Mouse (Mus musculus): ENCODE data around the gene Safb2. TPM values are rescaled to one million over a fixed set of nuclear protein-coding genes. Genes with fewer than 3 reads are reported as not detected.
"Not testable (repeated sequence)": the region's sequence is repeated elsewhere in the genome, so short reads cannot be mapped to it uniquely, and the experiment has no call there.

The Safb2 gene
- polyA plus RNA-seq, 1 experiment, result 339 TPM

- WGBS, result 84% methylated on average over 3 of the region's 3 CpGs
- H3K4me3 ChIP-seq (ENCODE audit: insufficient read depth, low read depth, low read length), result no peak overlapping the region
Measured at GRCm38 (mm10) chr17:56625495-56625894, 41.1 kb upstream of the Safb2 start.

GRCm38 (mm10) chr17:56617628-56618027 is 33.2 kb upstream of the Safb2 start:
- 86% methylated on average over 8 of the region's 8 CpGs for WGBS
- TF ChIP-seq POLR2A (IDR thresholded peaks at IDR 0.05; ENCODE audit: insufficient read depth, low read depth, low read length) (no peak), CTCF (IDR thresholded peaks at IDR 0.05; ENCODE audit: insufficient read depth, low read depth, low read length) (no peak)
- H3K27ac ChIP-seq (ENCODE audit: insufficient read depth, low read depth, low read length), result no peak overlapping the region
- H3K4me3 ChIP-seq (ENCODE audit: insufficient read depth, low read depth, low read length), result no peak overlapping the region
- H3K4me1 ChIP-seq (ENCODE audit: control insufficient read depth, insufficient read depth, low read length), result peaks cover 10% of the 10 kb centered on the region

More at GRCm38 (mm10) chr17:56625495-56625894, 41.1 kb upstream of the Safb2 start:
- H3K4me1 ChIP-seq (ENCODE audit: control insufficient read depth, insufficient read depth, low read length), result peaks cover 12% of the 10 kb centered on the region
- TF ChIP-seq POLR2A (IDR thresholded peaks at IDR 0.05; ENCODE audit: insufficient read depth, low read depth, low read length) (no peak), CTCF (IDR thresholded peaks at IDR 0.05; ENCODE audit: insufficient read depth, low read depth, low read length) (no peak)
- H3K27ac ChIP-seq (ENCODE audit: insufficient read depth, low read depth, low read length), result no peak overlapping the region

DNA sequence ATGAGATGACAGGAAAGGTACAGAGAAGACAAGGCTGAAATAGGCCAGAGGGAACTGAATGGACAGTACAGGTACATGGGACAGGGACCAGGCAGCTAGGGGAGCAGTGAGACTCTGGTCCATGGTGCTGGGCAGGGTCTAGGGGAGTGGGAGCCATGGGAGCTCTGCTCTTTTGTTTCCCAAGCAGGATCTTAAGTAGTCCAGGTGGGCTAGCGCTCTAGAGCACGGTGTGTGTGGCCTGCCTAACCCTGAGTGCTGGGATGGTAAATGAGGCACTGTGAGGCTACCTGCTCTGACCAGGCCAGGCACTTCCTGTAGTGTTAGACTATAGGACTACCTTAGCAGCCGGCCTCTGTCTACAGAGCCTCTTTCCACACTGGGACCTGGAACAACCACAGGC is 32.3 kb upstream of the Safb2 start:
- no peak overlapping the region for H3K4me3 ChIP-seq (ENCODE audit: insufficient read depth, low read depth, low read length)
- 81% methylated on average over 3 of the region's 3 CpGs for WGBS

DNA sequence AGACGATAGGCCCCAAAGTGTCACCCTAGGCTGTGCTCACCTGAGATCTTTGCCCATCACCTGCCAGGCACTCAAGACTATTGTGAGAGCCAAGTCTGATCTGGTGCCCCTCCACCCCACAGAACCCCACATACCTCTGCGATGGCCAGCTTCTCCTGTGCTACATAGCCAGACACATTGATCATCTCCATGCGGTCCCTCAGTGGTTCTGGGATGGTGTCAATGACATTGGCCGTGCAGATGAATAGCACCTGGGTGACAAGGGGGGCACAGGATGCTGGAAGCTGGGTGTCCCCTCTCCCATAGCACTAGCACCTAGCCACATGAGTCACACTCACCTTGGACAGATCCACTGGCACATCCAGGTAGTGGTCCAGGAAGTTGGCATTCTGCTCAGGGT is 31.4 kb upstream of the Safb2 start:
- WGBS, result 84% methylated on average over 4 of the region's 4 CpGs
- no peak for TF ChIP-seq CTCF (IDR thresholded peaks at IDR 0.05; ENCODE audit: insufficient read depth, low read depth, low read length)
- peaks cover 17% of the 10 kb centered on the region for H3K4me1 ChIP-seq (ENCODE audit: control insufficient read depth, insufficient read depth, low read length)
- no peak overlapping the region for H3K27ac ChIP-seq (ENCODE audit: insufficient read depth, low read depth, low read length)
- H3K4me3 ChIP-seq (ENCODE audit: insufficient read depth, low read depth, low read length), result no peak overlapping the region

More for the DNA sequence above, 32.3 kb upstream of the Safb2 start:
- TF ChIP-seq CTCF (IDR thresholded peaks at IDR 0.05; ENCODE audit: insufficient read depth, low read depth, low read length) (no peak), POLR2A (IDR thresholded peaks at IDR 0.05; ENCODE audit: insufficient read depth, low read depth, low read length) (no peak)
- no peak overlapping the region for H3K27ac ChIP-seq (ENCODE audit: insufficient read depth, low read depth, low read length)
- peaks cover 17% of the 10 kb centered on the region for H3K4me1 ChIP-seq (ENCODE audit: control insufficient read depth, insufficient read depth, low read length)

DNA sequence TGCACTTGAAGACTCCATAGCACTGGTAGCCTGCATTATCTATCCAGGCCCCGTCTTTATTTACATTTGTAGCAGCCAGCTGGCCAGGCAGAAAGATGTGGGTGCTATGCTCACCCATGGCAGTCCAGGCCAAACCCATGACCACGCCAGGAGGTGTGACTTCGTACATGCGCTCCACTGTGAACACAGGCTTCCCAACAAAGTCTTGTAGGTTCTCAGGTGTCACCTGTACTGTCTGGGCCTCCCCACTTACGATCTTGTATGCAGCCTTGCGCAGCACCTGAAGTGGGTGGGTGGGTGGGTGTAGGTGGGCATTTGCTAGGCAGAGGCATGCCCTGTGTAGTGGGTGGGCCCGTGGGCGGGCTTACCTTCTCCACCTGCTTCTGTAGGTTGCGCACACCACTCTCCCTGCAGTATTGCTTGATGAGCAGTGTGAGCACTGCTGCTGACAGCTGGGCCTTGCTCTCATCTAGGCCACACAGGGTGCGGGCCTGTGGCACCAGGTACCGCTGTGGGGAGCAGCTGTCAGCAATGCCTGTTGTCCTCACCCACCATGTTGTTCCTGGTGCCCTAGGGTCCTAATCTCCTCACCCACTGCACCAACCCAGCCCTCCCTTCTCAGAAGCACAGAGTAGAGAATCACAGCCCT is 30.9 kb upstream of the Safb2 start:
- Histone ChIP-seq H3K4me3 (ENCODE audit: insufficient read depth, low read depth, low read length) (no peak overlapping the region), H3K4me1 (ENCODE audit: control insufficient read depth, insufficient read depth, low read length) (peaks cover 19% of the 10 kb centered on the region), H3K27ac (ENCODE audit: insufficient read depth, low read depth, low read length) (no peak overlapping the region)
- 77% methylated on average over 11 of the region's 11 CpGs for WGBS
- TF ChIP-seq CTCF (IDR thresholded peaks at IDR 0.05; ENCODE audit: insufficient read depth, low read depth, low read length), result no peak
- TF ChIP-seq POLR2A (IDR thresholded peaks at IDR 0.05; ENCODE audit: insufficient read depth, low read depth, low read length), result no peak

DNA sequence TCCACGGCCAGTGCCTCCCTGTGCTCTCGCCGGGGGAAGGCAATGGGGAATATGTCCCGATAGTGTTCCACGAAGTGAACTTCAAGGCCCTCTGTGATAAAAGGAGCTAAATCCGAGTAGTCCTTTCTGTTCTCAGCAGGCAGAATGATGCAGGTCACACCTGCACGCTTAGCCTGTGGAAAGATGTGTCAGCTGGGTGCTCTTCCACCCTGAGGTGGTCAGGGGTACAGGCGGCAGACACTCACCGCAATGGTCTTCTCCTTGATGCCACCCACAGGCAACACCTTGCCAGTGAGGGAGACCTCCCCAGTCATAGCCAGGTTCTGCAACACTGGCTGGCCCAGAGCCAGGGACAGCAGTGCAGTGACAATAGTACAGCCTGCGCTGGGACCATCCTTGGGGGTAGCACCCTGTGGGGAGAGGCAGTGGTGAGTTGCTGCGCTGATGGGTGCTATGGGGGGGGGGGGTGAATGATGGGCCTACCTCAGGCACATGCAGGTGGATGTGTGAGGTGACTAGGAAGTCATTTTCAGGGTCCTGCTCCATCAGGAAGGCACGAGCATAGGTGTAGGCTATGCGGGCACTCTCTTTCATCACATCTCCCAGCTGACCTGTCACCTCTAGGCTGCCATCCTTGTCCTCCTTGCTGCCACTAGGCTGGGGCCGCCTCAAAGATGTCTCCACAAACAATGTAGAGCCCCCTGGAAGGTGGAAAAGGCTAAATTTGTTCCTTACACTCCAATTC is 30.2 kb upstream of the Safb2 start:
- H3K4me1 ChIP-seq (ENCODE audit: control insufficient read depth, insufficient read depth, low read length), result peaks cover 19% of the 10 kb centered on the region
- 23% methylated on average over 14 of the region's 14 CpGs for whole genome bisulfite sequencing
- H3K4me3 ChIP-seq (ENCODE audit: insufficient read depth, low read depth, low read length), result peak overlapping the region; percentile 55
- no peak overlapping the region for H3K27ac ChIP-seq (ENCODE audit: insufficient read depth, low read depth, low read length)
- TF ChIP-seq CTCF (IDR thresholded peaks at IDR 0.05; ENCODE audit: insufficient read depth, low read depth, low read length) (no peak), POLR2A (IDR thresholded peaks at IDR 0.05; ENCODE audit: insufficient read depth, low read depth, low read length) (no peak)

- peak overlapping the region; percentile 55 for H3K4me3 ChIP-seq (ENCODE audit: insufficient read depth, low read depth, low read length)
- under 1% methylated on average over 26 of the region's 26 CpGs for WGBS
- peaks cover 19% of the 10 kb centered on the region for H3K4me1 ChIP-seq (ENCODE audit: control insufficient read depth, insufficient read depth, low read length)
- not testable (repeated sequence) for H3K27ac ChIP-seq (ENCODE audit: insufficient read depth, low read depth, low read length)
Measured at GRCm38 (mm10) chr17:56613893-56614292, 29.5 kb upstream of the Safb2 start.

GRCm38 (mm10) chr17:56613236-56613844 is 29.0 kb upstream of the Safb2 start, which contains the start of gene Rpl36:
Gene Rpl36 (plus strand): TSS chr17:56613416.
- under 1% methylated on average over 52 of the region's 52 CpGs for WGBS
- Histone ChIP-seq H3K4me1 (ENCODE audit: control insufficient read depth, insufficient read depth, low read length) (peaks cover 25% of the 10 kb centered on the region), H3K27ac (ENCODE audit: insufficient read depth, low read depth, low read length) (peak within 1 kb of the TSS; percentile 54), H3K4me3 (ENCODE audit: insufficient read depth, low read depth, low read length) (peak within 1 kb of the TSS; percentile 55)
- TF ChIP-seq CTCF (IDR thresholded peaks at IDR 0.05; ENCODE audit: insufficient read depth, low read depth, low read length), result peak; percentile 91
- peak; percentile 74 for TF ChIP-seq POLR2A (IDR thresholded peaks at IDR 0.05; ENCODE audit: insufficient read depth, low read depth, low read length)

- H3K27ac ChIP-seq (ENCODE audit: insufficient read depth, low read depth, low read length); H3K4me3 ChIP-seq (ENCODE audit: insufficient read depth, low read depth, low read length): not testable (repeated sequence)
- peaks cover 27% of the 10 kb centered on the region for H3K4me1 ChIP-seq (ENCODE audit: control insufficient read depth, insufficient read depth, low read length)
- WGBS, result 83% methylated on average over 10 of the region's 10 CpGs
Measured at GRCm38 (mm10) chr17:56612565-56612939, 28.2 kb upstream of the Safb2 start.

All from olfactory bulb, adult 2 months (tissue).